Mouse (Mus musculus) megakaryocyte progenitor cell, adult 5-6 weeks (primary cell): ENCODE results near the gene Cib4. TPM values are rescaled to one million over a fixed set of nuclear protein-coding genes. Genes with fewer than 3 reads are reported as not detected.

Source experiments
- ATAC-seq: replicated peaks from 2 replicates; pipeline ENCODE4 v1.8.0; 2016; ENCODE audit warnings: mild to moderate bottlenecking, moderate TSS enrichment, inconsistent platforms; ENCODE audit not compliant: poor library complexity
- total RNA-seq, 2 experiments: library from RNA; stranded (forward) in 1 of 2; stranded (reverse) in 1 of 2; fragments of 157-497, 149-512 nt in 1 of 2; fragments of 200-1000 nt in 1 of 2; gene quantifications; 2 replicates each; pipeline versions ENCODE4 v1.2.3 to v1.2.4; 2015 to 2017

Gene Cib4
- total RNA-seq, 2 experiments from 2014 or later, result not detected

DNA sequence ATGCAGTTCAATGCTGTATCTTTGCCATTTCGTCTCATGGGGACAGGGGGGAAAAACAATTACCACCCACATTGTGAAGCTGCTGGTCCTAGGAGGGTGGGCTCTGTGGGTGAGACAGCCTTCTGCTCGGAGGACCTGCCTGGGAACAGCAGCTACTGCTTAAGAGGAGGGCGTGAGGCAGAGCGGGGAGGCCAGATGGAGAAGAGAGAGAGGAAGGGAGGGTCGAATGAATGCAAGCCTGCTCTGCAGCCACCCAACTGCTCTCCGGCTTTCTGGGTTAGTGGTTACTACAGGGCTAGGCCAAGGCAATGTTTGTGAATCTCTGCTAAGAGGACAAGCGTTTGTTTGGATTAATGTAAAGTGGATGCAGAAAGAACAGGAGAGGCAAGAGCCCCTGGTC, 26.1 kb downstream of the Cib4 start:
- no peak for ATAC-seq

DNA sequence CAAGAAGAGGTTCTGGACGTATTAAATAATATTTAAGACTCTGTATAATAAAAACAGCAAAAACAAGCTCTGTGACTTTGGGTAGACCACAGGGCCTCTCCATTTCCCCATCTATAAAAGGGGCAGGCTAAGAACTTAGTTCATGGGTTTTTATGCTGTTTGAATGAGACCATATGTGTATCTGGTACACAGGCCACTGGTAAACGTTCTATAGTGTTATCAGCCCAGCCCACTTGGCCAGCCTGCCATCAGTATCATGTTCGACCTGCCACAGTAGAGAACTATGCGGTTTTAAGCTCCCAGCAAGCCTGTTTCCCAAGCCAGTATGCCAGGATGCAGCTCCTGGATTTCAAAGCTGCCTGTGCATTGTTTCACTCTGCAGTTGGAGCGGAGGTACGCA, 27.1 kb downstream of the Cib4 start:
- peak; percentile 83 for ATAC-seq

DNA sequence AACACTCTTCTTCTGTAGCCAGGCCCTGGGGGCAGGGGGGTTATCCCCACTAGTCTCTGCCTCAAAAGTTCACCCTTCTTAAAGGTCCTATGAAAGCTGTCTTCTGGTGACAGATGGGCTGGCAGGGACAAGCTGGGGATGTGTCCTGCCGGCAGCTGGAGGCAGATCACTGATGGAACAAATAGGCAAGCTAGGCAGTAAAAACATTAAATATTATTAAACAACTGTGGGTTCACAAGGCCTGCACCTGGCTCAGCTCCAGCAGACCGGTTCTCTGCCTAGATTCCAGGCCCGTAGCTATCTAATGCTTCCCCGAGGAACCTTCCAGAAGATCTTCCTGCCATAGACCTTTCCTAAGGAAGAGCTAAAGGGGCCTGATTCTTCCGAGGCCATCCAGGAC, 27.5 kb downstream of the Cib4 start:
- ATAC-seq, result no peak

DNA sequence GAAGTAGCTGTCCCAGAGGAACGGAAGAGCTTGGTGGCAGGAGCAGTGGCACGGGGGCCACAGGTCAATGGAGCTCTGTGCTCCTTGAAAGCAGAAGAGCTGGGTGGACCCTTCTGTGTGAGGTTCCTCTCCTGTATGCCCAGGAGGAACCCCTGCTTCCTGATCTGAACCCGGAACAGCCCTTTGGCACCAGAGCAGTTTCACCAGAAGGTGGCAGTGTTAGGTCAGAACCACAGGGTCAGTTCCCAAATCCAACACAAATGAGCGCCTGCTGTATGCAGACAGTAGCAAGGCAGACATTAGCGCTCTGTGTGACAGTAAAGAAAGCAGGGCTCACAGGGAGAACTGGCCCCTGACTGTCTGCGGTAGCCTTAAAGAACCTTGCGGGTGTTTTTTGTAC, 29.3 kb downstream of the Cib4 start:
- ATAC-seq, result peak; percentile 74

DNA sequence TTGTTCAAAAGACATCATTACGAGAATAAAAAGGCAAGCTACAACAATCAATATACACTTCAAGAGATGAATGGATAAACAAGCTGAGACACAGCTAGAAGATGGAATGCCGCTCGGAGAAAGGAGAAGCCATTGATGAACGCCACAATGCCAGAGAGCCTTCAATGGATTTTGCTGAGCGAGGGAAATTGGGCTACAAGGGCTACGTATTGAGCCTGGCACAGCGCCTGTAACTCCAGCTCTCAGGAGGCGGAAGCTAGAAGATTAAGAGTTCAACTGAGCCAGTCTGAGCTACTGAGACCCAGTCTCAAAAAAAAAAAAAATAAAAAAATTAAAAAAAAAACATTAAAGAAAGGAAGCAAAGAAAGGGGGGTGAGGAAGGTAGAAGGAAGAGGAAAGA, 32.5 kb downstream of the Cib4 start:
- no peak for ATAC-seq

DNA sequence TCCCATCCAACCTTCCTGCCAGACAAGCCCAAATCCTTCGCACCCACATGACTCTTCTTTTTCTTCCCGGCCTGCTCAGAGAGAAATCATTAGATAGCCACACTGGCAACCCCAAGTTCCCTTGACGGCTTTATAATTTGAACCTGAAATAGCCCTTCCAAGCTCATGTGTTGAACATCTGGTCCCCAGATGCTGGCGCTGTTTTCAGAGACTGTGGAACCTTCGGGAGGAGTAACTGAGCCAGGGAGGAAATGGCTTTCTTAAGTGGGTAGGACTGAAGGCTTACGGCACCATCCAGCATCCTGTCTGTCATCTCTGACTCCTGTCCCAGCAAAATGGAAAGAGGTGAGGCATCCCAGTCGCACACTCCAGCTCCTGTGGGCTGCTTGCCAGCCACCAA, 48.3 kb downstream of the Cib4 start:
- ATAC-seq, result no peak

DNA sequence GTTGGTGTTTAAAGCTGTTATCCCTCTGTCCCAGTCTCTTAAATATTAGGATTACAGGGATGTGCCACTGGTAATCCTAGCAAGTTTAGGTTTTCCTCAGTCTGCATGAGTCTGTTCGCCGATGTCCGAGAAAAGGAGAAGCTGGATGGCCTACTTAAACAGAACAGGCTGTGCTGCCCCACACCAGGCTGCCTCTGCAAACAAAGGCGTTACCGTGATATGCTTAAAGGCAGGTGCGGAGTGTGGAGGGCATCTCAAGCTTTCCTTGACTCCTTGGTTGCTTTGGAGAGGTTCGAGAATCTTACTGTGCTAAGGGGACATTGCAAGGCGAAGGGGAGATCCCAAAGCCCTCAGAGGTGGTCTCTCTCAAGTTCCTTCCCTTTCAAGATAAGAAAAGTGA, 48.8 kb downstream of the Cib4 start:
- no peak for ATAC-seq

DNA sequence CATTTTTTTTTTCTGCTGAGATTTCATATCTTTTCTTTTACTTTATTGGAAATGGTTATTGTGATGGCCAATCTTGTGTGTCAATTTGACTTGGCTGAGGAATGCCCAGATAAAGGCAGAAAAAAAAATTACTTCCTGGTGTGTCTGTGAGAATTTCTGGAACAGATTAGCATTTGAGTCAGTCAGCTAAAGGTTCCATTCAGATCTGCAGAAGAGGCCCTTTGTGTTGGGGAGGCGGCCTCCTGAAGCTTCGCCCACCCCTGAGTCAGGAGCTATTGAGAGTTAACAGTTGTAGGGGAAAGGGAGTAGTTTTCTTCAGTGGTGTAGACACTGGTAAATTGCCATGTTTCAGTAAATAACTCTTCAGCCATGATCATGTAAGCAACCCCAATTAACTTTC, 50.3 kb downstream of the Cib4 start:
- no peak for ATAC-seq

DNA sequence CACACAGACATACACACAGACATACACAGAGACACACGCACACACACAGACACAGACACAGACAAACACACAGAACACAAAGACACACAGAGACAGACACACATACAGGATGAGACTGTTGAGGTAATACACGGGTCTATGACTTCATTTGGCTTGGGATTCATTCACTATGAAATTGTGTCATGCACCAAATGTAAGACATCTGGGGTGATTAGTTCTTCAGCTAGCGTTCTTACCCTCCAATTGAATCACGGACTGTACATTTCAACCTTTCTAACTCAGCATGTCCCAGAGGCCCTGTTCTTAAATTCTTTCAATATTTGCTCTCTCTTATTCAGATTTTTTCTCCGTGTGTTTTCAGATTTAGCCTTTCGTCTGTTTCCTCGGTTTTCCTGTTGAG, 51.0 kb downstream of the Cib4 start:
- no peak for ATAC-seq

DNA sequence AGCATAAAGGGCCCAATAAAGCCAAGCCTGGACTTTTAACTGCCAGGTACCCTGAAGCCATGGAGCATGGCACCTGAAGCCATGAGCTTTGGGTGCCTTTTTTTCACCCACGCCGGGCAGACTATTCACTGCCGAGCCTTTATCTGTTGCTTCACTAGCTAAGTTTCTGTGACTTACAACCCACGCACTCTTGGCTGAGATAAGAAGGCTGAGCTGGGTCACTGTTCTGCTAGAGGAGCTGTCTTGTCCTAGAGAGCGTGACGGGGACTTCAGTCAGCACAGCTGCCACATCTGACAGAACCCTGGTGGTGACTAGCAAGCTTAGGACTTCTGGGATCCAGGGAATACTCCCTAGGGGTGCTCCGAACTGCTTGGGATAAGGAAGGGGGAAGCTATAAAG, 51.9 kb downstream of the Cib4 start:
- no peak for ATAC-seq

DNA sequence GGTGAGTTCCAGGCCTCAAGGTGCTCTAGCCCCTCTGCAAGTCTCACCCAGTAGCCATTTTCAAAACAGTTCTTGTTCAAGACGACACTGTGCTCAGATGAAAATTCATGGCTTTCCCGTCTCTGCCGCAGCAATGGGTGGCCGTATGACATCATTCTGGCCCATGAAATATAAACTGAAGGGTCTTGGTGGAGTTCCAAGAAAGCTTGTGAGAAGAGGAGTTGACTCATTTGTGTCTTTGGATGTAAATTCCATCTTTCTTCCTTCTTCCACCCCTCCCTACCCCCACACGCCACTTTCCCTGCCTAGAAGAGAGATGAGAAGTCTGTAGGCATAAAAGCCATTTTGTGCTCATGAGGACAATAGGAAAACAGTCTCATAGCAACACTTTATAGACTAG, 54.8 kb downstream of the Cib4 start:
- ATAC-seq, result no peak

DNA sequence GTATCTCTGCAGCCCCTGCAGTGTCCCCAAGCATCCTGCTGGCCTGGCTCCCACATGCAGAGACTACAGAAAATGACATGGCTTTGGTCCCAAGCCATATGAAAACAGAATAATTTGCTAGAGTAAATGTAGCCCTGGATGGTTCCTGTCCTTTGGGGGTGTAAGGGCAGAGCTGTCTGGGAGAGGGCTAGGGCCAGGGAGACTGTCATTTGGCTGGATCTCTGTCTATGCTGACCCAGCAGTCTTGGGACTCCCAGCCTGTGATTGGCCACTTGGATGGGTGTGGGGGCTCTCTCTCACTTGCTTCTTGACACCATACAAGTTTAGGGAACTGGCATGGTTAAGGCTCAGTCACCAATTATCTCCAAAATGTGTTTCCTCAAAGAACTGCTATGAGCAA, 55.4 kb downstream of the Cib4 start:
- ATAC-seq, result no peak

DNA sequence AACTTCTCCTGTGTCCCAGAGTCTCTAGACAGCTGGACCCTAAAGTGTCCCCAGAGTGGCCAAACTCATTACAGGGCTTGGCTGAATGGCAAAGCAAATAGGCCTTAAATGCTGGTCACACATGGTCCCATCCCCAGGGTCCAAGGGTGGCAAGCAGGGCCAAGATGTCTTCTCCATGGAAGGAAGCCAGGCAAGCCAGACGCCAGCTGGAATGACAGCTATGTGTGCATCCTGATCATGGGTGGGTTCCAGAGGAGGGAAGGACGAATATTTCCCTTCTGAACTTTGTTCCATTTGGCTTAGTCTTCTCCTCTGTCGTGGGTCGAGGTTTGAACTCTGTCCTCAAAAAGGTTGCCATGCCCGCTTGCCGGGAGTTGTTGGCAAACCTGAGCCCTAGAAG, 60.5 kb downstream of the Cib4 start:
- no peak for ATAC-seq

DNA sequence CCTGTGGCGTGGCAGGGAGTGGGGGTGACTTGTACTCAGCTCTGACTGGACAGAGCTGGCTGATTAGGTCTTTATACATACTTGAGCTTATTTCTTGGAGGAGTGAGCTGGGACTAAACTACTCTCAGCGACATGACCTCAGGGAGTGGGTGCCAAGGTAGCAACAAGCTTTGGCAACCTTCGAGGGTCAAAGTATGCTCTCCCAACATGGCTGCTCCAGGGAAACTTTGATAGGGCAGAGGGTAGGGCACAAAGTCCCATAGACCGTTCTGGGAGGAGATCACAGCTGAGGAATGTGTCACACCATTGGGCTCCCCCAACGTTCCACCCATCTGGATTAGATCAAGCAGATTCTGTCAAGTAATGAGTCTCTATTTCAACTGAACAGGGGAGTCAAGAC, 61.0 kb downstream of the Cib4 start:
- no peak for ATAC-seq

DNA sequence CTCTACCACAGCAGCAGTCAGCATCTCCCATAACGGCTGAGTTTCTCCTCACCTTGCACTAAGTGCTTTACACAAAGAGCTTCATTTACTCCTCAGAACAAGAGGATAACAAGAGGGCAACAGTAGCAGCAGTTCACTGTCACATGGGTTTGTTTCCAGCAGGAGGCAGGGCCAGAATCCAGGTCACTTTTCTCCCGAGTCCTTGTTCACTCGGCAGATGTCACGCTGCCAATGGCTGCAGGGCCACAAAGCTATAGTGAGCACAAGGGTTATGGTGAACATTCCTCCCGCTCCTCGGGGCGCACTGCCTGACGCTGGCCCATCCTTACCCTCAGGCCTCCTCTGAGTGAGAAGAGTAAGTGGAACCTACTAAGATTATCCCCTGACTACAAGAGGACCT, 62.1 kb downstream of the Cib4 start:
- ATAC-seq, result no peak

DNA sequence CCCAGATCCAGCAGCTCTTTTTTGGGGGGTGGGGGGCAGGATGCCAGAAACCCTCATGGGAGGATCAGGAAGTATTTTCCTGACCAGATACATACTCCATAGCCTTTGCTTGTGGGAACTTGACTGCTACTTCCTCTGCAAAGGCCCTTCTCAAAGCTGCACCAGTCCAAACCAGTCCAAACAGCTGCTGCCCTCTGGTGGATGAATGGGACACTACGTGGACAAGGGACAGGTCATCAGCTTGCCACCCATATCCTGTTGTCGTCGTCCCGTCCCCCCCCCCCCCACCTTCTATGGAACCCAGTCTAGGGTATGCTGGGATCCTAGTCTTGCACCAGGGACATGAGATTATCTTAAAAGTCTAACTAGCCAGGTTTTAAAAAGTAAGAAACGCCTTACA, 63.3 kb downstream of the Cib4 start:
- peak; percentile 80 for ATAC-seq

DNA sequence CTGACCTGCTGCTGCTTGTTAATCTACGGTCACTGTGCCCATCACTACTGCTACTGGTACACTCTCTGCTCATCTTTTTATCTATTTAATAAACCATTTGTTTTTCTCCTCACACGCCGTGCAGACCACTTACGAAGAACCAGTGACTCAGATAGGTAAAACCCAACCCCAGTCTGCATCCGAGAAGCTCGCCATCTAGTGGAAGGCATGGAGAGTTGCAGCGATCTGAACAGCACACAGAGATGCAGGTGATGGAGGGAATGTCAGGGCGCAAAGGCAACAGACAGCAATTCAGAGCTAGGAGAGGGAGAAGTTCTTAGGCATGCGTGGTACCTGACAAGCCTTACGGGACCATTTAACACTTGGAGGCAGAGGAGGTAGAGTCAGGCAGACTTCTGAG, 69.1 kb downstream of the Cib4 start:
- ATAC-seq, result peak; percentile 70

DNA sequence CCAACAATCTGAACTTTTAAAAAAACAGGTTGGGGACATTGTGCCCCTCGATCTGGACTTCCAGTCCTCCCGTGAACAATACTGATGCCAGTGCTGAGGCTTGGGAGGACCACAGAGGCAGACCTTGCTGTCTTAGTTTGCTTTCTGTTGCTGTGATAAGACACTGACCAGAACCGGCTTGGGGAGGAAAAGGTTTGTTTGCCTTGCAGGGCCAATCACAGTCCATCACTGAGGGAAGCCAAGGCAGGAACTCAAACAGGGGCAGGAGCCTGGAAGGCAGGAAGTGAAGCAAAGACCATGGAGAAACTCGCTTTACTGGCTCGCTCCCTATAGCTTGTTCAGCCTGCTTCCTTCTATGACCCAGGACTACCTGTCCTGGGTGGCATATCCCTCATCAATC, 73.5 kb downstream of the Cib4 start:
- no peak for ATAC-seq

DNA sequence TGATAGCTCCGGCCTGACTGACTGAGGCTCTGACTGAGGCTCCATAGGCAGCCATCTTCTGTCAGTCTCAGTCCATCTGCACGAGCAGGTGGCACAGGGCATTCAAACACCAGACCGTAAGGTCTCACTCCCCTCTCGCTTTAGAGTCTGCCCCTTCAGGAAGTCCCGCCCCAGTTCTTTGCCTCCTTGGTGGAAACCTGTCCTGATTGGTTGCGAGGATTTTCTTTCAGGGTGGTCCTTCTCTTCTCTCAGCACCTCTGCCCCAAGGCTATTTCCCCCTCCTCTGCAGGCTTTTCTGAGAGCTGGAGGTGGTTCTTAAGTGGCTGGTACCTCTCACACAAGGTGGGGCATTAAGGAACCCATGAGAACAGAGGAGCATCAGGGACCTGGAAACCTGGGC, 75.2 kb downstream of the Cib4 start:
- no peak for ATAC-seq

DNA sequence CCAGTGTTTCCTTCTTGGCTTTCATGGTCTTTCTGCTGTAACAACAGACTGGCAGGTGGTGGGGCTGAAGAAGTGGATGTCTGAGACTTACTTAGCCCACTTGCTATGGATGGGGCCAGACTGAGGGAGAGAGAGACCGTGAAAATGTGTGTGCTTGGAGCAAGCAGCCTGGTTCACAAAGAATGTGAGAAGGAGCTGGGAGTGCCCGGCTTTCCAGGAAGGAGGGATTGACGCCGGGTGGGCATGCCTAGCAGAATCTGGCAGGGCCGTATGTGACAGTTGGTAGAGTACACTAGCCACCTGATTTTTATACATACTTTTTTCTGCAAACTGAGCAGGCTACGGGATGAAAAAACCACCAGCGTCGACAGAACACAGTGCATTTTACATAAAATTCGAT, 79.3 kb downstream of the Cib4 start:
- ATAC-seq, result no peak

DNA sequence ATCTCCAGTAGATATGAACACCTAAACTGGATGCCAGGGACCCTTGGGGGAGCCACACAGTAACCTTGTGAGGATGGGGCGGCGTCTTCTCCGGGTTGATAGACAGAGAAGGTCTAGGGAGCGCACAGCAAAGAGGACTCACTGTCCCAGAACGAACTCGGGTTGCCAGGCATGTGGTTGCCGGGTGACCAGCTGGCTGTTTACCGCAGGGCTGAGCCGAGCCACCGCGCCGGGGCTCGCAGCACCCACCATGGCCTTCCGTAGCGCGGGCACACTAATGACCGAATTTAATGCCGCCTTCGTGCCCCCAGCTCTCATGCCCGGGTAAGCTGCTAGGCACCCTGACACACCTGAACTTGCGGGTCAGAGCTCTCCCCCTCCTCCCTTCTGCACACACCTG, 79.8 kb downstream of the Cib4 start, which contains the start of gene 1700001C02Rik:
Gene 1700001C02Rik (plus strand): TSS at position 187 of the 400 bp plus-strand sequence.
- ATAC-seq, result no peak

DNA sequence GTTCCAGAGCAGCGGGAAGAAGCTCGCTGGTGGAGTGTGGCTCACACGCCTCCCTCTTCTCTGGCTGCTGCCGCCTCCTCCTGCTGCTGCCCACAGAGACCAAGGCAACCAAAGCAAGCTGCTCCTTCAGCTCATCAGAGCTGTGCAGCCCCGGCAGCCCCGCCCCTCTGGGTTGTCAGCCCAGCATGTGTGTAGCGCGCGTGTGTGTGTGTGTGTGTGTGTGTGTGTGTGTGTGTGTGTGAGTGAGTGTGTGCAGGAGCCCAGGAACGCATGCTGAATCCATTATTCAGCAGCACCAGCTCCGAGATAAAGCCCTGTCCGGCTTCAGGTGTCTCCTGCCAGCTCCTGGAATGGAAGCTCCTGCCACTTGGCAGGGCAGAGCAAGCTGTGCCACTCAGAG, 83.8 kb downstream of the Cib4 start, which contains the start of gene Otof:
Gene Otof (minus strand): TSS at position 112 of the 400 bp plus-strand sequence.
- ATAC-seq, result no peak

DNA sequence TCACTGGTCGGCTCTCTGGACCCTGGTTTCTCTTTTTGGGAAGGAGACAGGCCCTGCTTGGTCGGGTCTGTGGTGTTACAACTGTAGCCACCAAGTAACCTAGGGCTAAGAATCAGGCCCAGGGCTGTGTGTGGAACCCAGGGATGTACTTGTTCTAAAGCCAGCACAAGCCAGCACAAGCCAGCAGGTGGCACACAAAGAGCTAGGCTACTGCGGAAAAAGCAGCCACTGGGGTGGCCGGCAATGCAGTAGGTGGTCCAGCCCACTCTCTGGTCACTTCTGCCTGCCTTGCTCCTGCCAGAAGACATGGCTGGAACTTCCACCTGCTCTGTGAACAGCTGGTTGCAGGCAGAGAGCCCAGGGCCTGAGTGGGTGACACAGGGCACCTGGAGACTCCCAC, 85.5 kb downstream of the Cib4 start:
- no peak for ATAC-seq

DNA sequence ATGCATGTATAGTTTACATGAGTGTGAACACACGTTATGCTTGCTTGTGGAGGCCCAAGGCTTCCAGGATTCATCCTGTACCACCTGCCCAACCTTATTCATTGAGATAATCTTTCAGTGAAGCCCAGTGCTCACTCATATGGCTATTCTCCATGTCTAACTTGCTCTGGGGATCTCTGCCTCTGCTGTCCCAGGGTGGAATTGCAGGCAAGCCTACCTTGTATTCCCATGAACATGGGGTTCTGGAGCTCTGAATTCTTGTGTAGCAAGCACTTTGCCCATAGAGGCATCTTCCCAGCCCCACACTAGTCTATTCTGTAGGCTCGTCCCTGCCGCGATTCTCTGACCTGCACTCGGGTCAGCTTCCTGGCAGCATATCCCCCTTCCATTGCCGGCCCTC, 89.6 kb downstream of the Cib4 start:
- ATAC-seq, result no peak
